Mouse (Mus musculus) heart, postnatal 0 days (tissue): ENCODE measurements at regions not wholly inside any gene's neighbourhood (a gene's known extent, or its start where the extent isn't known, plus 50 kb on each side); places are given as distances from the start of the nearest gene placed in this dataset.

ENCODE experiments used
- ATAC-seq: fragments of 200-750 bp; cut with Nextera tagmentation; 2 replicates; pipeline ENCODE4 v1.8.0; 2017; ENCODE audit warnings: low read depth, moderate number of reproducible peaks, moderate library complexity; ENCODE audit not compliant: insufficient read depth
- DNase-seq: peaks from one replicate; pipeline ENCODE4 v3.0.0-alpha.2; 2016; ENCODE audit warnings: low spot score
- H3K27ac ChIP-seq: fragments of 300-500 bp; sonication (generic); 2 replicates; pipeline ENCODE4 v1.5.1; 2014; ENCODE audit warnings: low read depth, mild to moderate bottlenecking
- H3K27me3 ChIP-seq: fragments of 300-500 bp; sonication (generic); 2 replicates; pipeline ENCODE4 v1.6.1; 2014; ENCODE audit warnings: low read length, mixed read lengths; ENCODE audit not compliant: control insufficient read depth, insufficient read depth
- H3K36me3 ChIP-seq: fragments of 300-500 bp; sonication (generic); replicated peaks from 2 replicates; pipeline ENCODE4 v1.6.1; 2014; ENCODE audit warnings: low read length, mixed read lengths; ENCODE audit not compliant: control insufficient read depth, insufficient read depth
- H3K4me1 ChIP-seq: fragments of 300-500 bp; sonication (generic); 2 replicates; pipeline ENCODE4 v1.6.1; 2014; ENCODE audit warnings: antibody characterized with exemption; ENCODE audit not compliant: control insufficient read depth, insufficient read depth
- H3K4me2 ChIP-seq: fragments of 300-500 bp; sonication (generic); 2 replicates; pipeline ENCODE4 v1.6.1; 2014; ENCODE audit warnings: low read depth, mild to moderate bottlenecking, low read length, moderate library complexity
- H3K4me3 ChIP-seq: fragments of 300-500 bp; sonication (generic); 2 replicates; pipeline ENCODE4 v1.5.1; 2014; ENCODE audit warnings: low read depth, low read length
- H3K9ac ChIP-seq: fragments of 300-500 bp; sonication (generic); replicated peaks from 2 replicates; pipeline ENCODE4 v1.6.1; 2014; ENCODE audit warnings: low read depth, low read length, mixed read lengths
- H3K9me3 ChIP-seq: fragments of 300-500 bp; sonication (generic); replicated peaks from 2 replicates; pipeline ENCODE4 v1.6.1; 2016; ENCODE audit warnings: low read length; ENCODE audit not compliant: control insufficient read depth
- CTCF ChIP-seq: IDR thresholded peaks from 2 replicates; pipeline ENCODE4 v1.5.1; 2016; ENCODE audit warnings: antibody characterized with exemption, control low read depth, low read depth
- EP300 ChIP-seq: IDR thresholded peaks from 2 replicates; pipeline ENCODE4 v1.6.1; 2016; ENCODE audit warnings: antibody characterized with exemption, low read depth
- WGBS: fragments of 180-500 bp; shearing (Covaris S2); extraction: QIAGEN DNeasy Blood & Tissue Kit; methylation state at CpG from one replicate; pipeline ENCODE4 v1.1.7; 2014; 5-methylcytosine and 5-hydroxymethylcytosine counted together

DNA sequence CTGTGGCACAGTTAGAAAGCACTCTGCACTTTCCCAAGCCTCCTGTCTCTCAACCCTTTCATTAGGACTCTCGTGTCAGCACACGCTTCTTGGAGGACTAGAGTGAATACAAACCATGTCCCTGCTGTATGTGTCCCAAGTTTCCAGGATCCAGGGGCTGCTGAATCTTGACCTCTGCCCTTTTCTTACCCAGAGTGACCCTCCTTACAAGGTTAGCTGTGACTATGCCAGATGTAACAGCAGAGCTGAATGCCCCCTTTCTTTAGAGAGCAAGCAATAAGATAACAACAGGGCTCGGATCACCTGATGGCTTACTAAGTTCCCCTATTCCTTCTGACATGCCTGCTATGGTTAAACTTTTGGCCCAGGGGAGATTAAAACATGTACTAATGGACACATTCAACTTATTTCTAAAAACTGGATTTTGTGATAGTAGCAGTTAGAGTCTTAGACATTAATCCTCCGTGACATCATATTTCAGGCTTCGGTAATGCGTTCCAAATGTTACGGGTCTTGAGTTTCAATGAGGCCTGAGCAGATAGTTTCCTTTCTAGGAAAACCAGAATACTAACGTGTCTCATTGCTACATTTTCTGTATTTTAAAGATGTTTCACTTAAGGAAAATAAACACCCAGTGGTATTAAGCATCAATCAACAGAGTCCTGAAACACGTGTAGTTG is 607.0 kb downstream of the Dhx35 start:
- Histone ChIP-seq H3K9me3 (no peaks in the 10 kb centered on the region), H3K27ac (no peak overlapping the region), H3K4me3 (no peak overlapping the region), H3K4me1 (no peaks in the 10 kb centered on the region), H3K4me2 (no peak overlapping the region), H3K27me3 (no peaks in the 10 kb centered on the region), H3K9ac (no peak overlapping the region), H3K36me3 (no peaks in the 10 kb centered on the region)
- TF ChIP-seq CTCF = no peak
- TF ChIP-seq EP300 = no peak
- DNase-seq (no peak), ATAC-seq (no peak)
- 78% methylated on average over 9 of the region's 9 CpGs for WGBS

DNA sequence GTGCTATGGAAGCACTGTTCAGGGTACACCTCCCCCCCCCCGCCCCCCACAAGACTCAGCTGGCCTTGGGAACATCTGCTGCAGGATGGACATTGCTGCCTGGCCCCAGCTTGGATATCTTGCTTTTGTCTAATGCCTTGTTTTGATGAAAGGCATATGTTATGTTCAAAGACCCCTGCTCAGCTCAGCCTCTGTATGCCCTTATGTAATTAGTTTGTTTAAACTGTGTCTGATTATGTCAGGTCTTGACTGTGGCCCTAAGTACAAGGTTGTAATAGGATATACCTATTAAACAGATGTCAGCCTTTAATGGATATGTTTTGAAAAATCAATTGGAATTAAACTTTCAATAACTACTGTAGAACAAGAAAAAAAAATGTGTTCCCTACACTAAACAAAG is 610.3 kb downstream of the Dhx35 start:
- no peak overlapping the region for H3K4me2 ChIP-seq
- no peaks in the 10 kb centered on the region for H3K9me3 ChIP-seq
- H3K9ac ChIP-seq = no peak overlapping the region
- no peaks in the 10 kb centered on the region for H3K36me3 ChIP-seq
- H3K4me3 ChIP-seq = no peak overlapping the region
- no peaks in the 10 kb centered on the region for H3K4me1 ChIP-seq
- no peak for ATAC-seq
- WGBS = 42% methylated on average over 1 of the region's 1 CpGs
- H3K27me3 ChIP-seq = no peaks in the 10 kb centered on the region
- DNase-seq = no peak
- H3K27ac ChIP-seq = no peak overlapping the region
- TF ChIP-seq CTCF (no peak), EP300 (no peak)

GRCm38 (mm10) chr2:159414599-159414998 is 620.0 kb downstream of the Dhx35 start:
- no peaks in the 10 kb centered on the region for H3K9me3 ChIP-seq
- H3K27me3 ChIP-seq = no peaks in the 10 kb centered on the region
- no peaks in the 10 kb centered on the region; the same call in 1 of the 2 replicates for H3K4me1 ChIP-seq
- no peak for DNase-seq
- no peak overlapping the region for H3K27ac ChIP-seq
- H3K36me3 ChIP-seq = no peaks in the 10 kb centered on the region
- no peak overlapping the region for H3K9ac ChIP-seq
- no peak overlapping the region for H3K4me3 ChIP-seq
- no peak for ATAC-seq
- TF ChIP-seq CTCF (no peak), EP300 (no peak)
- 45% methylated on average over 1 of the region's 1 CpGs for WGBS
- no peak overlapping the region for H3K4me2 ChIP-seq

DNA sequence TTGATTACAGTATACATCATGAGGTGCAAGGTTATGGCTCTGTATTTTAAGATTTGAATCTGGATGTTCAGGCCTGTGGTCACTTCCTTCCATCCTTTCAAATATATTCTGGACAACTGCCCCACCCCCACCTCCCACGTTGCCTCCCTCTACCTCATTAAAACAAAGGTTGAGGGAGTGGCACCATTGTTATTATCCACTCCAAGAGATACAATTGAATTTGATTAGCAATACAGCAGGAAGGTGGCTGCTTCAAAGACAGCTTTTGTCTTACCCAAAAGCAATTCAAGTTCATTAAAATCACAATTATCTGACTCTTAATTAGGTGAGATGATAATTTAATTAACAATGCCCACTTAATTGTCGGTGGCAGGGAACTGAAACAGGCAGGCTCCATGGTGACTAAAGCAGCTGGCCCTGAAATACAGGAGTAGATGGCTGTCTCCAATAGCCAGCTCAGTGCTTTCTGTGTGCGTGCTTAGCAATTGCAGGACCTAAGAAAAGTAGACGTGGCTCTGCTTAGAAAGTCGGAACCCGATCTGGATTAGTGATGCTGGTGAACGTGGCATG is 623.8 kb downstream of the Dhx35 start:
- H3K27ac ChIP-seq = no peak overlapping the region
- no peak for DNase-seq
- no peaks in the 10 kb centered on the region for H3K36me3 ChIP-seq
- H3K4me1 ChIP-seq = no peaks in the 10 kb centered on the region; the same call in 1 of the 2 replicates
- no peaks in the 10 kb centered on the region for H3K9me3 ChIP-seq
- H3K27me3 ChIP-seq = no peaks in the 10 kb centered on the region
- no peak for TF ChIP-seq EP300
- TF ChIP-seq CTCF = no peak
- 67% methylated on average over 7 of the region's 7 CpGs for WGBS
- H3K4me2 ChIP-seq = no peak overlapping the region
- no peak for ATAC-seq
- no peak overlapping the region for H3K9ac ChIP-seq
- no peak overlapping the region for H3K4me3 ChIP-seq

GRCm38 (mm10) chr2:159422281-159422937 is 627.8 kb downstream of the Dhx35 start:
- H3K36me3 ChIP-seq = no peaks in the 10 kb centered on the region
- WGBS = 34% methylated on average over 7 of the region's 7 CpGs

More at GRCm38 (mm10) chr2:159422281-159422937, 627.8 kb downstream of the Dhx35 start:
- no peak overlapping the region for H3K27ac ChIP-seq
- no peaks in the 10 kb centered on the region for H3K9me3 ChIP-seq
- no peak overlapping the region for H3K4me3 ChIP-seq
- TF ChIP-seq EP300 (no peak), CTCF (no peak)
- H3K4me2 ChIP-seq = no peak overlapping the region
- H3K9ac ChIP-seq = no peak overlapping the region
- H3K27me3 ChIP-seq = no peaks in the 10 kb centered on the region
- DNase-seq (peak; percentile 5), ATAC-seq (no peak)
- no peaks in the 10 kb centered on the region for H3K4me1 ChIP-seq
